Mouse (Mus musculus) stomach, embryonic 16.5 days (tissue): ENCODE results near the gene C1ra. TPM values are rescaled to one million over a fixed set of nuclear protein-coding genes. Genes with fewer than 3 reads are reported as not detected.
"Not testable (repeated sequence)": the region's sequence is repeated elsewhere in the genome, so short reads cannot be mapped to it uniquely, and the experiment has no call there.

Experiments used
- ATAC-seq: fragments of 200-750 bp; cut with Nextera tagmentation; 2 replicates; pipeline ENCODE4 v1.8.0; 2017; ENCODE audit warnings: moderate number of reproducible peaks, moderate TSS enrichment; ENCODE audit not compliant: insufficient read depth, low FRiP score
- H3K27ac ChIP-seq: fragments of 300-500 bp; sonication (generic); 2 replicates; pipeline ENCODE4 v1.5.1; 2014; ENCODE audit warnings: low read length
- H3K27me3 ChIP-seq: fragments of 300-500 bp; sonication (generic); 2 replicates; pipeline ENCODE4 v1.6.1; 2014; ENCODE audit warnings: low read length, control low read depth, mixed read lengths; ENCODE audit not compliant: control insufficient read depth, insufficient read depth
- H3K36me3 ChIP-seq: fragments of 300-500 bp; sonication (generic); 2 replicates; pipeline ENCODE4 v1.6.1; 2014; ENCODE audit warnings: low read length; ENCODE audit not compliant: control insufficient read depth, insufficient read depth
- H3K4me1 ChIP-seq: fragments of 300-500 bp; sonication (generic); 2 replicates; pipeline ENCODE4 v1.6.1; 2014; ENCODE audit warnings: low read length, control low read depth, mixed read lengths; ENCODE audit not compliant: control insufficient read depth, insufficient read depth
- H3K4me2 ChIP-seq: fragments of 300-500 bp; sonication (generic); 2 replicates; pipeline ENCODE4 v1.6.1; 2014; ENCODE audit warnings: low read depth, low read length, mixed read lengths
- H3K4me3 ChIP-seq: fragments of 300-500 bp; sonication (generic); replicated peaks from 2 replicates; pipeline ENCODE4 v1.5.1; 2014; ENCODE audit warnings: mild to moderate bottlenecking, low read length
- H3K9ac ChIP-seq: fragments of 300-500 bp; sonication (generic); 2 replicates; pipeline ENCODE4 v1.6.1; 2014; ENCODE audit warnings: low read length
- H3K9me3 ChIP-seq: fragments of 300-500 bp; sonication (generic); replicated peaks from 2 replicates; pipeline ENCODE4 v1.6.1; 2016; ENCODE audit warnings: low read length, control low read depth; ENCODE audit not compliant: control insufficient read depth
- WGBS: fragments of 180-500 bp; shearing (Covaris S2); extraction: QIAGEN DNeasy Blood & Tissue Kit; methylation state at CpG from one replicate; pipeline ENCODE4 v1.1.7; 2014; 5-methylcytosine and 5-hydroxymethylcytosine counted together
- polyA plus RNA-seq: library from polyadenylated mRNA; unstranded; fragments of >200 nt; fragmentation: Nextera tagmentation; extraction: Ambion mirVana; gene quantifications from 2 replicates; pipeline ENCODE4 v1.2.1, GENCODE M21; 2015

Gene C1ra
- polyA plus RNA-seq, 1 experiment from 2014 or later, result 9.4 TPM

DNA sequence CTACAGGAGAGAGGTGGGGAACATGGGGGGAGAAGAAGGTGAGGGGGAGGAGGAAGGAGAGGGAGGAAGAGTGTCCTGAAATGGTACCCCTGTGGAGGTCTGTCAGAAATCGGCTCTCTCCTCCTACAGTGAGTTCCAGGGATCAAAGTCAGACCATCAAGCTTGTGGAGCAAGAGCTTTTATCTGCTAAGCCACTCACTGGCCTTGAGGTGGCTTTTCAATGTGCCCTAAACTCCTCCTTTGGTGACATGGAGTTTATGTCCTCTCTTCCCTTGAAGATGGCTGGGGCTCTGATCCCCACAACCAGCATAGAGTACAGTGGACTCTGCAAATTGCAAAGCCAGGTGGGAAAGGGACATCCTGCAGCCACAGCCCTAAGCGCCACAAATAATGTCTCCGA is 35.8 kb downstream of the C1ra start:
- not testable (repeated sequence) for H3K27ac ChIP-seq

DNA sequence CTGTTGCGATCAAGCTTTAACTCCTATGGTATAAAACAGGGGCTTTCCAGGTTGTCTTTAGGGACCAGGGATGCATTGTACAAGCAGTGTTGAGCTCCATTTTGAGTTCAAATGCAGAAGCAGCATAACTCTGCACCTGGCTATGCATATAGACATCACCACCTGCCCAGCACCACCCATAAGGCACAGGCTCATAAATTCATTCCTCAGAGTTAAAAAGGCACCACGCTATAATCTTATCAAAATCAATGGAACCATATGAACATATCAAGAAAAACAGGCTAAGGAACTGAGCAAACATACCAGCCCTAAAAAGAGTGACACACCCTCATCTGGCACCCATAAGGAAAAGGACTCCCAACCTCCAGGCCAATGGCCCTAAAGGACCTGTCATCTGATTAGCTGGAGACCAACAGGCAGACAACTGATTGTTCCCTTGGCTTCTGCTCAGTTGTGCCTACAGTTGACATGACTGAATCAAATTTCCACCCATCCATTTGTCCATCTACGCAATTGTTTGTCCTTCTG is 36.9 kb downstream of the C1ra start:
- H3K27me3 ChIP-seq, result no peaks in the 10 kb centered on the region
- H3K9ac ChIP-seq, result no peak overlapping the region
- whole genome bisulfite sequencing, result 78% methylated on average over 3 of the region's 3 CpGs
- H3K4me3 ChIP-seq, result no peak overlapping the region
- no peak overlapping the region for H3K4me2 ChIP-seq
- H3K9me3 ChIP-seq, result peaks cover 4% of the 10 kb centered on the region; the same call in 1 of the 2 replicates
- no peaks in the 10 kb centered on the region for H3K4me1 ChIP-seq
- no peaks in the 10 kb centered on the region for H3K36me3 ChIP-seq
- H3K27ac ChIP-seq, result no peak overlapping the region
- ATAC-seq, result no peak

More for the DNA sequence above, 35.8 kb downstream of the C1ra start:
- H3K9me3 ChIP-seq, H3K36me3 ChIP-seq, H3K4me1 ChIP-seq, H3K9ac ChIP-seq, H3K4me2 ChIP-seq, H3K27me3 ChIP-seq, H3K4me3 ChIP-seq, ATAC-seq: not testable (repeated sequence)
- 89% methylated on average over 3 of the region's 3 CpGs for WGBS

DNA sequence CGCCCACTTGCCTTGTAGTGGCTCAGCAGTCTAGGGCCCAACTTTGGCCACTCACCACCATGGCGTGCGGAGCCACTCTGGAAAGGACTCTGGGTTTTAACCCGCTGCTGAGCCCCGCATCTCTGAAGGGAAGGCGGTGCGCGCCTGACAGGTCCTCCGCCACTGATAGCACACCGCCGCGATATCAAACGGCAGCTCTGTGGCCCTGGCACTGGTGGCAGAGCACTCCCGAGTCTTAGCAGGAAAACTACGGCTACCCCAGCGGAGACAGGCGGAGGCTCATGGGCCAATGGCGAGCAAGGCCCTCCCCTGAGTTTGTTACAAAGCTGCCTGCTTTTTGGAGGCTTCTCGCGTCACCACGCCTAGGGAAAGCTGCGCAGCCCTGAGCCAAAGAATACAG is 40.6 kb downstream of the C1ra start:
- H3K9me3 ChIP-seq, result peaks cover 4% of the 10 kb centered on the region; the same call in 1 of the 2 replicates
- no peak overlapping the region for H3K4me2 ChIP-seq
- H3K27me3 ChIP-seq, result no peaks in the 10 kb centered on the region
- 67% methylated on average over 22 of the region's 22 CpGs for WGBS
- no peak overlapping the region for H3K9ac ChIP-seq
- no peak overlapping the region for H3K27ac ChIP-seq
- no peaks in the 10 kb centered on the region for H3K4me1 ChIP-seq
- no peak for ATAC-seq
- no peak overlapping the region for H3K4me3 ChIP-seq
- no peaks in the 10 kb centered on the region for H3K36me3 ChIP-seq

GRCm38 (mm10) chr6:124555956-124556355 is 43.8 kb downstream of the C1ra start:
- 75% methylated on average over 2 of the region's 2 CpGs for WGBS
- not testable (repeated sequence) for ATAC-seq, H3K27me3 ChIP-seq

GRCm38 (mm10) chr6:124561156-124561555 is 49.0 kb downstream of the C1ra start:
- H3K4me2 ChIP-seq, H3K9me3 ChIP-seq, H3K9ac ChIP-seq, H3K36me3 ChIP-seq, H3K27ac ChIP-seq, H3K4me1 ChIP-seq, H3K27me3 ChIP-seq, ATAC-seq, H3K4me3 ChIP-seq: not testable (repeated sequence)
- 86% methylated on average over 4 of the region's 4 CpGs for WGBS

More at GRCm38 (mm10) chr6:124555956-124556355, 43.8 kb downstream of the C1ra start:
- H3K9me3 ChIP-seq, H3K9ac ChIP-seq, H3K36me3 ChIP-seq, H3K4me2 ChIP-seq, H3K4me1 ChIP-seq, H3K4me3 ChIP-seq, H3K27ac ChIP-seq: not testable (repeated sequence)

GRCm38 (mm10) chr6:124561611-124562010 is 49.4 kb downstream of the C1ra start:
- not testable (repeated sequence) for H3K9ac ChIP-seq, ATAC-seq, H3K4me2 ChIP-seq, H3K4me1 ChIP-seq, H3K36me3 ChIP-seq, H3K27ac ChIP-seq, H3K4me3 ChIP-seq, H3K9me3 ChIP-seq, H3K27me3 ChIP-seq
- 90% methylated on average over 2 of the region's 2 CpGs for WGBS

DNA sequence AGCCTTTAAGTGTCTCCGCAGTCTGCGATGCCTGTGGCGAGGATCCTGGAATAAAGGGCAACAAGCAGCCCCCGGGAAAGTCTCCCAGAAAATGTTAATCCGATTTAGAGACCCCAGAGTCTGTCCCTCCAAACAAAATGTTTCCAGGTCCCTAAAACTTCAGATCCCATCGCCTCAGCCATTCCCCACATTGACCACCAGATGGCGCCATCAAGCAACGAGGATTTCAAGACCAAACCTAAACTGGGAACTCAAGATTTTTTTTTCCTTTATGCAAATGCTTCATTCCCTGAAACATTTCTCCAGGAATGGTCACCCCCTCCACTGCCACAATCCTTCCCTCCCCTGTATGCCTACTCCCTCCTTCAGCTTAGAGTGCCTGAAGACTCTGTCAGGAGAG is 57.8 kb downstream of the C1ra start, which contains the start of gene C1rb:
Gene C1rb (plus strand): TSS at position 269 of the 400 bp plus-strand sequence.
- Histone ChIP-seq H3K9me3 (no peaks in the 10 kb centered on the region), H3K9ac (no peak within 1 kb of the TSS), H3K4me2 (no peak within 1 kb of the TSS), H3K36me3 (no peaks in the 10 kb centered on the region), H3K27ac (no peak within 1 kb of the TSS), H3K4me3 (no peak within 1 kb of the TSS), H3K4me1 (no peaks in the 10 kb centered on the region), H3K27me3 (no peaks in the 10 kb centered on the region)
- WGBS, result 1% methylated on average over 8 of the region's 8 CpGs
- ATAC-seq, result no peak

Other genes starting within 250 kb of the C1ra start
- 0.89 and 0.99 TPM in 2 replicates for gene Cd163, start 207.7 kb upstream of the C1ra start, polyA plus RNA-seq
- 43.1 and 45.6 TPM in 2 replicates for gene Pex5, start 97.3 kb upstream of the C1ra start, polyA plus RNA-seq
- 5.9 and 7.3 TPM in 2 replicates for gene Clstn3, start 47.6 kb upstream of the C1ra start, polyA plus RNA-seq
- 1.6 and 1.7 TPM in 2 replicates for gene C1rl, start 19.3 kb upstream of the C1ra start, polyA plus RNA-seq
- 12.6 and 15.2 TPM in 2 replicates for gene C1s1, start 30.0 kb downstream of the C1ra start, polyA plus RNA-seq
- gene C1rb, start 57.9 kb downstream of the C1ra start, polyA plus RNA-seq, result 0.11 TPM in 1 of 2 replicates, not detected in the other
- gene C1s2, start 123.7 kb downstream of the C1ra start, polyA plus RNA-seq, result not detected in 2 replicates
- 84.1 and 86.8 TPM in 2 replicates for gene Lpcat3, start 150.6 kb downstream of the C1ra start, polyA plus RNA-seq
- gene Emg1, start 199.8 kb downstream of the C1ra start, polyA plus RNA-seq, result 167 and 175 TPM in 2 replicates
- 282 and 303 TPM in 2 replicates for gene Phb2, start 199.9 kb downstream of the C1ra start, polyA plus RNA-seq
- 19.6 and 20.1 TPM in 2 replicates for gene Ptpn6, start 226.3 kb downstream of the C1ra start, polyA plus RNA-seq
- 352 and 357 TPM in 2 replicates for gene Grcc10, start 229.0 kb downstream of the C1ra start, polyA plus RNA-seq
- gene Gm45234, start 243.6 kb downstream of the C1ra start, polyA plus RNA-seq, result not detected in 2 replicates
- 12.2 and 13.1 TPM in 2 replicates for gene Atn1, start 244.1 kb downstream of the C1ra start, polyA plus RNA-seq